Mouse (Mus musculus): ENCODE results near the gene Stat1.

- TF ChIP-seq CTCF (IDR thresholded peaks at IDR 0.05; ENCODE audit: low read depth): no peak
- TF ChIP-seq EP300 (IDR thresholded peaks at IDR 0.05; ENCODE audit: low read depth): no peak
Observed at GRCm38 (mm10) chr1:52182992-52183391, 63.8 kb downstream of the Stat1 start.
